In the genomic region with DNA sequence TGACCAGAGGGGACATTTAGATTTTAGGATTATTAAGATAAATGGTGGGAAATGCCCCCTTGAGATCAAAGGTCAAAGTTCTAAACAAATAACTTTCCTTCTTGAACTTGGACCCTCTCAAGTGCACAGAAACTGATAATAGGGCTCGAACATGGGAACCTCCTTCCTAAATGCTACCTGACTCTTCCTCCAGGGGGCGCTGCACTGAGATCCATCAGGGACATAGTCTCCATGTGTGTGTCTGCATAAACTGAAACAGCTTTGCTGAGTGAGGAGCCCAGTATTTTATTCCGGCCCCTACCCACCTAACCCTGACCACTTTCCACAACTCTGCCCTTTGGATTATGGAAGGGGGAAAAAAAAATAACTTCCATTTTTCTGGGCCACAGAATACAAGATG, we compare ENCODE assay signal across 9 mouse cellular contexts.
DNase-seq lines count a peak whose midpoint lies in the region; ATAC-seq lines count a peak whose summit lies in the region.
"Had no signal": no experiment of that assay in that cellular context is flagged by ENCODE, and none has a peak within 500 bp of the region (broad histone marks: within the 10 kb centered on the region; RNA-seq: fewer than 3 reads in every experiment).

No protein-coding gene starts in this region.

- H3K4me2 ChIP-seq in heart, embryonic 11.5 days: no peak overlapping the region
- H3K4me2 ChIP-seq: embryonic facial prominence, embryonic 12.5 days had no signal

- DNase-seq in heart, postnatal 4 days: peak; percentile 51
- no peak for DNase-seq in heart, adult 11 months
- DNase-seq in 3T3-L1 (ENCODE audit: low read depth, low spot score): peak; percentile 54
- DNase-seq in ES-CJ7 (ENCODE audit: low read depth, low spot score): peak; percentile 45
- peak; percentile 53 for DNase-seq in embryonic facial prominence, embryonic 10.5 days (ENCODE audit: low spot score)
- peak; percentile 64 for DNase-seq in thymus, postnatal 4 days

- WGBS in embryonic facial prominence, embryonic 10.5 days: 60% methylated on average over 3 of the region's 3 CpGs
- 54% methylated on average over 3 of the region's 3 CpGs for WGBS in heart, embryonic 11.5 days (ENCODE audit: insufficient replicate concordance)

- peaks cover 10% of the 10 kb centered on the region for H3K4me1 ChIP-seq in embryonic facial prominence, embryonic 10.5 days
- H3K4me1 ChIP-seq in heart, embryonic 11.5 days (ENCODE audit: control insufficient read depth, insufficient read depth, low read length): 0 out of 2 replicates have a peak, but pooled peaks cover 3% of the 10 kb centered on the region
- H3K4me1 ChIP-seq: embryonic facial prominence, embryonic 12.5 days had no signal

- H3K4me3 ChIP-seq in embryonic facial prominence, embryonic 10.5 days: no peak overlapping the region
- H3K4me3 ChIP-seq in heart, embryonic 11.5 days (ENCODE audit: low read depth, low read length): no peak overlapping the region
- H3K4me3 ChIP-seq: embryonic facial prominence, embryonic 12.5 days had no signal

- H3K9me3 ChIP-seq in embryonic facial prominence, embryonic 10.5 days: no peaks in the 10 kb centered on the region
- H3K9me3 ChIP-seq in heart, embryonic 11.5 days (replicated peaks; ENCODE audit: control insufficient read depth, low read length): no peaks in the 10 kb centered on the region
- H3K9me3 ChIP-seq: embryonic facial prominence, embryonic 12.5 days had no signal

- H3K36me3 ChIP-seq in embryonic facial prominence, embryonic 10.5 days (replicated peaks): peaks cover 50% of the 10 kb centered on the region
- H3K36me3 ChIP-seq in heart, embryonic 11.5 days (ENCODE audit: control insufficient read depth, insufficient read depth, low read length): no peaks in the 10 kb centered on the region; the same call in 1 of the 2 replicates

- no peak for ATAC-seq in inflammation-experienced regulatory T-cells, adult 6 months
- ATAC-seq in heart, embryonic 11.5 days (replicated peaks; ENCODE audit: insufficient number of reproducible peaks, low FRiP score, low TSS enrichment): no peak

- no peak overlapping the region for H3K9ac ChIP-seq in heart, embryonic 11.5 days (ENCODE audit: low read depth, low read length)
- H3K9ac ChIP-seq: embryonic facial prominence, embryonic 12.5 days had no signal

- no peak overlapping the region for H3K27ac ChIP-seq in embryonic facial prominence, embryonic 10.5 days (replicated peaks)
- no peak overlapping the region for H3K27ac ChIP-seq in heart, embryonic 11.5 days (ENCODE audit: low read depth, low read length)
- H3K27ac ChIP-seq: embryonic facial prominence, embryonic 12.5 days had no signal

- H3K27me3 ChIP-seq in embryonic facial prominence, embryonic 10.5 days (replicated peaks; ENCODE audit: low read depth, poor library complexity, severe bottlenecking): no peaks in the 10 kb centered on the region
- H3K27me3 ChIP-seq in heart, embryonic 11.5 days (ENCODE audit: control insufficient read depth, insufficient read depth, low read length): no peaks in the 10 kb centered on the region
- H3K27me3 ChIP-seq: embryonic facial prominence, embryonic 12.5 days had no signal
